Mouse (Mus musculus) MEL (cell line): ENCODE results near the gene Ablim1. TPM values are rescaled to one million over a fixed set of nuclear protein-coding genes. Genes with fewer than 3 reads are reported as not detected.

Source experiments
- DNase-seq: peaks from one replicate; pipeline ENCODE4 v3.0.0; 2011; ENCODE audit warnings: low read depth, low spot score
- H3K27ac ChIP-seq: 2 replicates; pipeline ENCODE4 v1.5.1; 2012; ENCODE audit warnings: low read depth, mild to moderate bottlenecking, control low read depth, low read length, moderate library complexity; ENCODE audit not compliant: control insufficient read depth
- H3K27me3 ChIP-seq, 2 experiments: fragments of 150-350 bp in 1 of 2; sonication (generic) in 1 of 2; 2 replicates each; pipeline ENCODE4 v1.6.1; 2012; ENCODE audit warnings: low read length in 2 of 2, mild to moderate bottlenecking in 2 of 2, improper control_type of control experiment in 1 of 2, moderate library complexity in 1 of 2; ENCODE audit not compliant: insufficient read depth in 2 of 2, control insufficient read depth in 1 of 2
- H3K36me3 ChIP-seq, 2 experiments: 2 replicates each; pipeline ENCODE4 v1.6.1; 2012 to 2014; ENCODE audit warnings: low read length in 2 of 2, improper control_type of control experiment in 1 of 2, inconsistent platforms in 1 of 2, mild to moderate bottlenecking in 1 of 2; ENCODE audit not compliant: insufficient read depth in 2 of 2, control insufficient read depth in 1 of 2
- H3K4me1 ChIP-seq, 2 experiments: fragments of 150-350 bp in 1 of 2; sonication (generic) in 1 of 2; 2 replicates each; pipeline ENCODE4 v1.6.1; 2012; ENCODE audit warnings: low read length in 2 of 2, improper control_type of control experiment in 1 of 2, mild to moderate bottlenecking in 1 of 2; ENCODE audit not compliant: insufficient read depth in 2 of 2, control insufficient read depth in 1 of 2
- H3K4me3 ChIP-seq, 2 experiments: fragments of 150-350 bp in 1 of 2; sonication (generic) in 1 of 2; 2 replicates each; pipeline ENCODE4 v1.5.1; 2012; ENCODE audit warnings: low read depth in 2 of 2, low read length in 2 of 2, mild to moderate bottlenecking in 2 of 2, moderate library complexity in 2 of 2, control low read depth in 1 of 2, improper control_type of control experiment in 1 of 2; ENCODE audit not compliant: control insufficient read depth in 1 of 2, insufficient read depth in 1 of 2
- H3K79me2 ChIP-seq: 2 replicates; pipeline ENCODE4 v1.6.1; 2012; ENCODE audit warnings: mild to moderate bottlenecking, low read length, moderate library complexity; ENCODE audit not compliant: control insufficient read depth, poor library complexity, insufficient read depth
- H3K9ac ChIP-seq: 2 replicates; pipeline ENCODE4 v1.6.1; 2012; ENCODE audit warnings: low read depth, mild to moderate bottlenecking, control low read depth, low read length, moderate library complexity; ENCODE audit not compliant: control insufficient read depth, poor library complexity, severe bottlenecking
- H3K9me3 ChIP-seq: fragments of 150-350 bp; sonication (generic); replicated peaks from 2 replicates; pipeline ENCODE4 v1.6.1; 2012; ENCODE audit warnings: mild to moderate bottlenecking, low read length, improper control_type of control experiment, moderate library complexity; ENCODE audit not compliant: insufficient read depth
- BHLHE40 ChIP-seq: IDR thresholded peaks from 2 replicates; pipeline ENCODE4 v1.6.1; 2012; ENCODE audit warnings: low read depth, mild to moderate bottlenecking, inconsistent platforms, low read length, improper control_type of control experiment, borderline replicate concordance
- CHD2 ChIP-seq: IDR thresholded peaks from 2 replicates; pipeline ENCODE4 v1.6.1; 2011; ENCODE audit warnings: low read length, improper control_type of control experiment
- ELF1 ChIP-seq: IDR thresholded peaks from 2 replicates; pipeline ENCODE4 v1.6.1; 2014; ENCODE audit warnings: low read depth, mild to moderate bottlenecking, inconsistent platforms, low read length, improper control_type of control experiment, moderate library complexity
- EP300 ChIP-seq, 2 experiments: IDR thresholded peaks; 2 replicates each; pipeline ENCODE4 v1.6.1; 2011; ENCODE audit warnings: improper control_type of control experiment in 2 of 2, low read length in 2 of 2, low read depth in 1 of 2, mild to moderate bottlenecking in 1 of 2
- ETS1 ChIP-seq: IDR thresholded peaks from 2 replicates; pipeline ENCODE4 v1.6.1; 2012; ENCODE audit warnings: low read depth, mild to moderate bottlenecking, inconsistent platforms, low read length, improper control_type of control experiment, moderate library complexity
- GABPA ChIP-seq: IDR thresholded peaks from 2 replicates; pipeline ENCODE4 v1.6.1; 2012; ENCODE audit warnings: low read depth, mild to moderate bottlenecking, inconsistent platforms, low read length, improper control_type of control experiment, moderate library complexity
- JUND ChIP-seq: IDR thresholded peaks from 2 replicates; pipeline ENCODE4 v1.6.1; 2011; ENCODE audit warnings: low read depth, mild to moderate bottlenecking, improper control_type of control experiment, low read length
- KAT2A ChIP-seq: conservative IDR thresholded peaks from 2 replicates; pipeline ENCODE4 v1.6.1; 2012; ENCODE audit warnings: low read depth, low read length, improper control_type of control experiment, inconsistent platforms
- MAX ChIP-seq: IDR thresholded peaks from 2 replicates; pipeline ENCODE4 v1.6.1; 2011; ENCODE audit warnings: low read length, improper control_type of control experiment
- MAZ ChIP-seq: IDR thresholded peaks from 2 replicates; pipeline ENCODE4 v1.6.1; 2012; ENCODE audit warnings: low read depth, mild to moderate bottlenecking, inconsistent platforms, low read length, improper control_type of control experiment
- MYC ChIP-seq: IDR thresholded peaks from 2 replicates; pipeline ENCODE4 v1.6.1; 2011; ENCODE audit warnings: low read depth, mild to moderate bottlenecking, low read length, improper control_type of control experiment, moderate library complexity
- POLR2A ChIP-seq, 2 experiments: IDR thresholded peaks; 2 replicates each; pipeline ENCODE4 v1.6.1; 2011 to 2012; ENCODE audit warnings: low read length in 2 of 2, mild to moderate bottlenecking in 2 of 2, control low read depth in 1 of 2, improper control_type of control experiment in 1 of 2, low read depth in 1 of 2, moderate library complexity in 1 of 2; ENCODE audit not compliant: control insufficient read depth in 1 of 2, insufficient read depth in 1 of 2, poor library complexity in 1 of 2
- POLR2AphosphoS5 ChIP-seq: IDR thresholded peaks from 2 replicates; pipeline ENCODE4 v1.6.1; 2012; ENCODE audit warnings: low read depth, borderline replicate concordance, mild to moderate bottlenecking, inconsistent platforms, low read length, moderate library complexity, mixed read lengths
- RAD21 ChIP-seq: IDR thresholded peaks from 2 replicates; pipeline ENCODE4 v1.6.1; 2011; ENCODE audit warnings: mild to moderate bottlenecking, low read depth, low read length, improper control_type of control experiment
- SIN3A ChIP-seq: IDR thresholded peaks from 2 replicates; pipeline ENCODE4 v1.6.1; 2012; ENCODE audit warnings: low read length, improper control_type of control experiment, inconsistent platforms
- TAL1 ChIP-seq: IDR thresholded peaks from 2 replicates; pipeline ENCODE4 v1.6.1; 2012; ENCODE audit warnings: mild to moderate bottlenecking, inconsistent platforms, low read length, moderate library complexity, mixed read lengths
- TBP ChIP-seq: IDR thresholded peaks from 2 replicates; pipeline ENCODE4 v1.8.0; 2011; ENCODE audit warnings: low read depth, low read length, improper control_type of control experiment
- USF2 ChIP-seq, 2 experiments: IDR thresholded peaks; 2 replicates each; pipeline ENCODE4 v1.6.1; 2011 to 2012; ENCODE audit warnings: improper control_type of control experiment in 2 of 2, low read length in 2 of 2, borderline replicate concordance in 1 of 2, inconsistent platforms in 1 of 2, low read depth in 1 of 2, mild to moderate bottlenecking in 1 of 2; ENCODE audit not compliant: insufficient read depth in 1 of 2
- ZKSCAN1 ChIP-seq: IDR thresholded peaks from 2 replicates; pipeline ENCODE4 v1.6.1; 2012; ENCODE audit warnings: low read depth, mild to moderate bottlenecking, inconsistent platforms, low read length, improper control_type of control experiment, moderate library complexity
- ZMIZ1 ChIP-seq: IDR thresholded peaks from 2 replicates; pipeline ENCODE4 v1.6.1; 2012; ENCODE audit warnings: low read depth, mild to moderate bottlenecking, inconsistent platforms, low read length, improper control_type of control experiment, moderate library complexity
- polyA plus RNA-seq, 2 experiments: library from polyadenylated mRNA; stranded (reverse) in 1 of 2; unstranded in 1 of 2; fragments of >175 nt in 1 of 2; fragments of >200 nt in 1 of 2; gene quantifications; 2 replicates each; pipeline versions ENCODE4 v1.2.1 to v1.2.4; 2012; ENCODE audit warnings: low replicate concordance in 2 of 2, low read depth in 1 of 2; ENCODE audit not compliant: insufficient read length in 2 of 2, insufficient read depth in 1 of 2, missing spikeins in 1 of 2
- total RNA-seq: library from RNA; depleted of rRNA; stranded (reverse); fragments of 300-350 nt; gene quantifications from 2 replicates; pipeline ENCODE4 v1.2.3, GENCODE M21; 2012

Gene Ablim1
- total and polyA plus RNA-seq, 3 experiments: not detected

DNA sequence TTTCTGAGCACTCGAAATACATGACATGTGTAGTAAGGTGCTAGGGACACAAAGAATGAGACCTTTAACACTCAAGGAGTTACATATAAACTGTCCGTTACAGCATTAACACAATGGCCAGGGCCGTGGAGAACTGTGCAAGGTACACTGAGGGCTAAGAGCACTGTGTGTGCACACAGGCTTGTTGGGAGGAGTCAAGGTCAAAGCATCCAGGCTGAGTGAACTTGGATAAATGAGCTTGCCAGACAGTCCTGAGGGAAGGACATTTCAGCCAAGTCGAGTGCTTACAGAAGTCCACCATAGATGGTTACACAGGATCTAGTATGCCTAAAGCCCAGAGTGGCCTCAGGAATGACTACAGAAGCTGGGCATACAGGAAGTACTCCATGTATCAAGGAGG is 319.3 kb downstream of the Ablim1 start:
- Histone ChIP-seq H3K27me3 (peaks cover 0 to 5% of the 10 kb centered on the region in 2 experiments; a peak in 2 of 4 replicates), H3K9ac (no peak overlapping the region), H3K36me3 (no peaks in the 10 kb centered on the region), H3K9me3 (no peaks in the 10 kb centered on the region), H3K4me1 (no peaks in the 10 kb centered on the region), H3K4me3 (no peak overlapping the region), H3K79me2 (no peaks in the 10 kb centered on the region), H3K27ac (no peak overlapping the region)
- TF ChIP-seq TAL1 (no peak), MYC (no peak), ETS1 (no peak), RAD21 (no peak), TBP (no peak), USF2 (IDR thresholded peaks at IDR 0.05; ENCODE audit: borderline replicate concordance in 1 of 2, insufficient read depth in 1 of 2, low read depth in 1 of 2, low read length in 2 of 2) (no peak), SIN3A (no peak)
- DNase-seq: no peak

DNA sequence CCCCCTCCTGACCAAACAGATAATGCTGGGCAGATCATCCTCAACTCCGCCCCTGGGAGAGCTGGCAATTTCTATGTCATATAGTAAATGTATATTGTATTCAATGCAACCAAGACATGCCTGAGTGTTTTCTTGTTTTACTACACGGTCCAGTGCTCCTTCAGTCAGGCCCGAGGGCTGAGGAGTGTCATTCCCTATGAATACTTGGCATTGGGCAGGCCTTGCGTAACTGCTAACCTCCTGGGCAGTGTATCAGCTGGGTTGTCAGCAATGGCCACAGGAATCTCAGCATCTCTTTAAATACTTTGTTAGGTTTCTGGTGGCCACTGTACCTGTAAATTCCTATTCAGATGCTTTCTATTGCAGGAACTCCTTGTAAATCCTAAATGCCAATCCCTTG is 320.1 kb downstream of the Ablim1 start:
- Histone ChIP-seq H3K79me2 (no peaks in the 10 kb centered on the region), H3K27me3 (peaks cover 0 to 5% of the 10 kb centered on the region in 2 experiments; a peak in 2 of 4 replicates), H3K4me1 (no peaks in the 10 kb centered on the region), H3K9me3 (no peaks in the 10 kb centered on the region), H3K4me3 (no peak overlapping the region), H3K36me3 (no peaks in the 10 kb centered on the region), H3K27ac (no peak overlapping the region), H3K9ac (no peak overlapping the region)
- TF ChIP-seq POLR2A (IDR thresholded peaks at IDR 0.05; ENCODE audit: control insufficient read depth in 1 of 2, insufficient read depth in 1 of 2, low read depth in 1 of 2, low read length in 2 of 2, poor library complexity in 1 of 2): no peak
- no peak for TF ChIP-seq BHLHE40
- no peak for TF ChIP-seq ELF1
- TF ChIP-seq USF2 (IDR thresholded peaks at IDR 0.05; ENCODE audit: borderline replicate concordance in 1 of 2, insufficient read depth in 1 of 2, low read depth in 1 of 2, low read length in 2 of 2): no peak
- no peak for TF ChIP-seq MAX
- no peak for TF ChIP-seq TBP
- no peak for TF ChIP-seq RAD21
- TF ChIP-seq EP300 (IDR thresholded peaks at IDR 0.05; ENCODE audit: low read depth in 1 of 2, low read length in 2 of 2): no peak
- TF ChIP-seq MAZ: no peak
- no peak for TF ChIP-seq KAT2A
- TF ChIP-seq CHD2: no peak
- no peak for TF ChIP-seq POLR2AphosphoS5
- no peak for TF ChIP-seq SIN3A
- no peak for TF ChIP-seq JUND
- TF ChIP-seq GABPA: no peak
- no peak for TF ChIP-seq ZMIZ1
- no peak for TF ChIP-seq ZKSCAN1
- no peak for DNase-seq
